Mouse (Mus musculus): ENCODE data around the gene Ttc8.
A peak's percentile ranks its signal among the peaks of the same experiment; 100 is the strongest.

The Ttc8 gene

DNA sequence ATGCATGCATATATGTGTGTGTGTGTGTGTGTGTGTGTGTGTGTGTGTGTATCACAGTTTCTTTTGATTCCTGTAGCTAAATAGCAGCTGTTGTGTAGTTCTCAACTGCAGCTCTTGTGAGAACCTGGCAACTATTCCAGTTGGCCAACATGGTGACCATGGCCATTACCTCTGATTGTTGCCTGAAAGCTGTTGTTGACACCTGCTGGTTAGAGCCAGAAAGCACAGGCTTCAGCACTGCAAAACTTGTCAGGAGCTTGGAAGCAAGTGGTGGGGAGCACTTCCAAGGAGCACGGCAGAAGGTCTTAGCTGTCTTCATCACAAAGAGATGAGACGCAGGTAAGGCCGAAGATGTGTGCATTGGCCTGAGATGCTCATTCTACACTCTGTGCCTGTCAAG is 51.9 kb downstream of the Ttc8 start:
- no peak for ATAC-seq (ENCODE audit: insufficient number of reproducible peaks, low FRiP score, low TSS enrichment)

DNA sequence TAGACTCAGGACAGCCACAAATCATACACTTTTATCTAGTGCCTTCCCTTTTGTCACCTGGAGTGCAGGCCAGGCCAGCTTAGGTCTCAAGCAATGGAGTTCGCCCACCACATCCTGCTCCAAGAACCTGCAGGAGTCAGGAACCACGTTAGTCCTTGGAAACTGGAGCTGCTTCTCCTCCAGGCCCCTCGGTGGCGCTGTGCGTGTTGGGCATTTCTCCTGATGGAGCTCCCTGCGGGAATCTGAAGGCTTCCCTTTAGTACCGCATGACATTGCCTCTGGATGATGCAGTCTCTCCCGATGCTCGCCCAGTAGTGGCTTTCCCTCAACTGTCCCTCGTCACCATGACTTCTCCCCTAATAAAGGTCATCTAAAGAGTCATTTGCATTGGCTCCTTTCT is 53.1 kb downstream of the Ttc8 start:
- ATAC-seq (ENCODE audit: insufficient number of reproducible peaks, low FRiP score, low TSS enrichment), result no peak

DNA sequence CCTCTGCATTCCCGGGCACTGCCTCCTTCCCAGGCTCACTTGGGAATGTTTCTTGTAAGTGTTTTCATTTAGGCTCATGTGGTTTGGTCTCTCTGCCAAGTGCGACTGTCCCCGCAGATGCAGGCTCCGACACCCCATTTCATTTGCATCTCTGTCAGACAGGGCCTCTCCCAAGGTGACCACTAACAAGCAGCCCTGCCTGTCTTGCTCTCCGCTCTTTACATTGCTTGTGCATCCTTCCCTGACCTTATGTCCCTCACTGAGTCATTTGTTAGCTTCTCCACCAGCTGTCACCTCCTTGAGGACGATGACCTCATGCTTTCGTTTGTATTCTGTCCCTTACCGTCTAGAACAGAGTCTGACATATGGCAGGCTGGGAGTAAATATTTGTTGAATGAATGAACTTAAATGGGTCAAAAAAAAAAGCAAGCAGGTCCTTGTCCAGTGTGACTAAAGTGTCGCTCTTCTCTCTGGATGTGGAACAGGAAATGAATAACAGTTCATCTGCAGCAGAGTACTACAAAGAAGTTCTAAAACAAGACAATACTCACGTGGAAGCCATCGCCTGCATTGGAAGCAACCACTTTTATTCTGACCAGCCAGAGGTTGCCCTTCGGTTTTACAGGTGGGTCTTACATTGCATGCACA is 53.9 kb downstream of the Ttc8 start:
- ATAC-seq (ENCODE audit: insufficient number of reproducible peaks, low FRiP score, low TSS enrichment), result peak; percentile 56; the same call in 1 of the 2 replicates

DNA sequence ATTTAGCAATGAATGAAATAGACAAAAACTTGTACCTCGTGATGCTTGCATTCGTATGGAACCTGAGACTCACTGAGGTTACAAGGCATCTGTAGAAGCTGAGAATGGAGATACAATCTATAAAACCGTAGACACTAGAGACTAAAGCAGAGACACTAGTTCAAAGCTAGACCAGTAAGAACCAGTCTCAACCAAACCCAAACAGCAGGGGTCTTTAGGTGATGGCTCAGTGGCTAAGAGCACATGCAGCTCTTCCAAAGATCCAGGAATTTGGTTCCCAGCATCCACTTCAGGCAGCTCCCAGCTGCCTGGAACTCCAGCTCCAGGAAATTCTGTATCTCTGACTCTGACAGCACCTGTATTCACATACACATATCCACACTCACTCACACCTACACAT is 60.7 kb downstream of the Ttc8 start:
- no peak for ATAC-seq (ENCODE audit: insufficient number of reproducible peaks, low FRiP score, low TSS enrichment)

DNA sequence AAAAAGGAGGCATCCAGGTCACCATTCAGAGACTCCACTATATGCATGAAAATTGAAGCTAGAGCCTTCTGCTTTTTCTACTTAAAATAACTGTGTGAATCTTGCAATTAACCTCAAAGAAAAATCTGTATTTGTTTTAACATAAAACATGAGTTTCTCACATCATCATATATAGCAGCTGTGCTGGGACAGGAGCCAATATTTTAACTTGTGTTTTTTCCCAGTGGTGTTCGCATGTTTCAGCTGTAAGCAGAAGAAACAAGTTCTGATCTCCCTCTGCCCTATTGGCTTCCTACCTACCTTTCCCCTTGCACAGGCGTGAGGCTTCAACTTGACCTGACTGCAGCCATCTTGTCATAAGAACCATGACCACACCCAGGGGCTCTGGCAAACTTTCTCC is 64.4 kb downstream of the Ttc8 start:
- no peak for ATAC-seq (ENCODE audit: insufficient number of reproducible peaks, low FRiP score, low TSS enrichment)

DNA sequence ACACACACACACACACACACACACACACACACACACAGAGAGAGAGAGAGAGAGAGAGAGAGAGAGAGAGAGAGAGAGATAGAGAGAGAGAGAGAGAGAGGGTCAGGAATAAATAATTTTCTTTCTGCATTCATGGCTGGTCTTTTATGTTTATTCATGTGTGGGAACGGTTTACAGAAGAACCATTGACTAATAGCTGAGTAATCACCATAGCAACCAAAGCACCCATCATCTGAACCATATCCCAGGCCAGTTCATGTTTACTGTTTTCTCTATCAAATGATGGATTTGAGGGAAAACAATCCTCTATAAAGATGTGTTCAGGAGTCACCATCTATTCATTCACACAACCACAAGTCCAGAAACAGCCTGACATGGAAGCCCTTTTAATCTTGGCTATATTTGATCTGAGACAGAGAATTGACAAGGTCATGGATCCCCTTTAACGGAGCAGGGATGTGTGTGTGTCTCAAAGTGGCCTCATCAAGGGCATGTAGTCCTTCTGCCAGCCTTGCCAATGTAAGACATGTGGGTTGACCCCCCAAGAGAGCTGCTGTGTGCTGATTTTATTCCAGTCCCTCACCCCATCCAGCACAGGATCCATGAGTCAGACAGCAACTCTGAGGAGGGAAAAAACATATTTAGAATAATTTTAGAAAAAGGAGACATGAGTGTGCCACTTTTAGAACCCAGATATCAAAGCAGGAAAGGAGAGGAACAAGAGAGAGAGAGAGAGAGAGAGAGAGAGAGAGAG is 70.9 kb downstream of the Ttc8 start:
- no peak for ATAC-seq (ENCODE audit: insufficient number of reproducible peaks, low FRiP score, low TSS enrichment)

DNA sequence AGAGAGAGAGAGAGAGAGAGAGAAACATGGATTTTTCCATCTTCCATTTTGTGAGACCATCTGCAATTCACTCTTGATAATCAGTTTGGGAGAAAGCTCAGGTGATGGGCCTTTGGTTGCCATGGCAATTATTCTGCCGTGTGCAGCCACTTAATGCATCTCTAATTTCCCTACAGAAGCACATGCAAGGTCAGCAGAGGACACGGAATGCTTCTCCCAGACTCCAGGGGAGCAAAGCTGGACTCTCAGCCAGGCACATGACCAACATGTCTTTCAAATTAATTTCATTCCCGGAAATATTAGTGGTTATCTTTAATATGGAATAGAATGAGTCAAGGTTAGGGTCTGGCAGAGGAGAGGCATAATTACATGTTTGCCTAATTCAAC is 71.4 kb downstream of the Ttc8 start:
- no peak for ATAC-seq (ENCODE audit: insufficient number of reproducible peaks, low FRiP score, low TSS enrichment)

DNA sequence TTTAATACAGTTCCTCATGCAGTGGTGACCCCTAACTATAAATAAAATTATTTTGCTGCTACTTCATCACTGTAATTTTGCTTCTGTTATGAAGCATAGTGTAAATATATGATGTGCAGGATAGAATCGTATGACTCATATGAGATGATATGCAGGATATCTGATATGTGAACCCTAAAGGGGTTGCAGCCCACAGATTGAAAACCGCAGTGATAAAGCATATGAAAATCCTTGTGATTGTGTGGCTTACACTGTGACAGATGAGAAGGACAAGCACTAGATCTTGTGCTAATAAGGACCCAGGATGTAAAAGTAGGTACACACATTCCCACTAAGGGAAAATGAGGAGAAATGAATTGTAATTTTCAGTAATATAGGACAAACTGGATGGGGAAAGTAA is 73.4 kb downstream of the Ttc8 start:
- no peak for ATAC-seq (ENCODE audit: insufficient number of reproducible peaks, low FRiP score, low TSS enrichment)

DNA sequence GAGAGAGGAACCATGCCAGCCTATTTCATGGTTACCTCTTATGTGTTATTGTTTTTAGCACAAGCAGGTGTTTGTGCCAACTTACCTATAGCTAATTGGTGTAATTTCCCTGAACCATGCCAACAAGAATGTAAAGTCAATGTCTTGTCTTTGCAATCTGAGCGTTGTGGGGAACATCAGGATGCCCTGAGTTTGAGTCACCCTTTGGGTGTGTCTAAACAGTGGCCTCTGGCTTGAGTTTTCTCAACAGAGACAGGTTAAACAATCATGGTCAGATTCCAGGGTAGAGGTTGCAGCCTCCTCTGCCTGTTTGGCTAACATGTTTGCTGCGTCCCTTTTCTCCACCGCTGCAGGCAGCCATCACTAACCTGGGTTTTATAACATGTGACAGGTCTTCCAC is 74.0 kb downstream of the Ttc8 start:
- ATAC-seq (ENCODE audit: insufficient number of reproducible peaks, low FRiP score, low TSS enrichment), result no peak

DNA sequence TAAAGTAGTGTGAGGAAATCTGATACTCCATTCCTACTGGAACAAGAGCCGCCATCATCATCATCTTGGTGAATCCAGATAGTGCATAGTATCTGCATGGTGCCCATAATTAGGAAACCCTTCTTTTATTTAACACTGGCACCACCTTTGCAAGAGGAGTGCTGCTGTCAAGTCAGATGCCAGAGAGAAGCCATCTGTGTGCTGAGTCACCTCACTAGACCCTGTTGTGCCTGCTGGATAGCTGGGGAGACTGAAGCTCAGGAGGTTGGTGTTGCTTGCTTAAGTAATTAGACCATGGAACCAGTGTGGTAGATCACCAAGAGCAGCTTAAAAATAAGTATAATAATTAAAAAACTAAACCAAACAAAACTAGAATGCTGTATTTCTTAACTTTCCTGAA is 75.5 kb downstream of the Ttc8 start:
- peak; percentile 89 for ATAC-seq (ENCODE audit: insufficient number of reproducible peaks, low FRiP score, low TSS enrichment)

DNA sequence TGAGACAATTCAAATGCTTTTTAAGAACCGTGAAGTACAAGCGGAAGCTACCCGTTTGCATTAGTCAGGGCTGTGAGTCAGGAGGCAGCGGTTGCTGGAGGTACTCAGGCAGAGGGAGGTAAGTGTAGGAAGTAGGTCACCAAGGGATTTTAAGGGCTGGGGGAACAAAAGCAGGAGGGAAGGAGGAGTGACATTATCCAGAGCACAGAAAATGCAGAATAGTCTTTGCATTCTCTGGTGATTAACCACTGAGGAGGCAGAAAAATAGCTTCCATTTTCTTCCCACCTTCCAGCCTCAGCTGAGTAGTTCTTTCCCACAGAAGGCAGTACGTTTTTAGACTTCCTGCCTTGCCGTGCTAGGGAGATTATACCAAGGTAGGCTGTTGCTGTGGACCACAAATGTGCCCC is 76.2 kb downstream of the Ttc8 start:
- no peak for ATAC-seq (ENCODE audit: insufficient number of reproducible peaks, low FRiP score, low TSS enrichment)

DNA sequence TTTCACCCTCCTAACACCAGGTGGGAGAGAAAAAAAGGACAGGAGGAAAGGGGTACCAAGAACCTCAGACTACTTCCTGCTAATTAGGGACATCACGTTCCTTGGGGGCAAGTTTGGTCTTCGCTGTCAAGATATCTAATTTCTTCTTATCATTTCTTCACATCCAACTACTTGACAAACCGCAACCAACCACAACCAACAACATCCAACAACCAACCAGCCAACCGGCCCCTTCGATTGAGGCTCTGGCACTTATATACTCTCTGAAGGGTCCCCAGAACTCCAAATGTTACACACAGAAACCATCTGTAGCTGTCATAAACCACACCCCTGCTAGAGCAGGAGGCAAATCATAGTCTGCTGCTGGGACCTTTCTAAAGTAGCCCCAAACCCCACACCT is 76.7 kb downstream of the Ttc8 start:
- ATAC-seq (ENCODE audit: insufficient number of reproducible peaks, low FRiP score, low TSS enrichment), result no peak

DNA sequence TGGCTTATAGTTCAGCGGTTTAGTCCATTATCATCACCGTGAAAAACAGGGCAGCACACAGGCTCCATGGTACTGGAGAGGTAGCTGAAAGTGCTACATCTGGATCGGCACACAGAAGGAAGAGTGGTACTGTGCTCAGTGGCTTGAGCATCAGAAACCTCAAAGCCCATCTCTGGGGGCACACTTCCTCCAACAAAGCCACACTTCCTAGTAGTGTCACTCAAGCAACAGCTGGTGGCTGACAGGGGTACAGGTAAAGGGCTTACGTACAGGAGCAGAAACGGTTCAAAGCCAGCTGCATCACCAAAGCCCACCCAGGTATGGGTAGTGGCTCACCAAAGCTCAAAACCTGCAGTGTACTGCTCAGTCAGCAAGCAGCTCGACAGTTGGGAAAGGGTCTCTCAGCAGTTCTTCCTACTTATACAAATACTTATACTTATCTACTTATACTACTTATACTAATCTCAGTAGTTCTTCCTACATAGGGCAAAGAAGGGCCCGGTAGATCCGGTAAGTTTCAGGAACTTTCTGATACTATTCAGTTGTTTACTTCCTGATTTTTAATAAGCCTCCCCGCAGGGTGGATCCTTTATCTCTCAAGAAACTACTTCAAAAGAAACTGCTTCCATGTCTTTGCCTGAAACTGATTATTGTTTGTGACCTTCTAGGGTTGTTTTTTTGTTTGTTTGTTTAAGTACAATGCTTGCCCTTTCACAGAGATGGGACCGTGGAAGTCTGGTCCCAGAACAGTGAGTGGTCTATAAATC is 78.5 kb downstream of the Ttc8 start:
- ATAC-seq (ENCODE audit: insufficient number of reproducible peaks, low FRiP score, low TSS enrichment), result no peak

DNA sequence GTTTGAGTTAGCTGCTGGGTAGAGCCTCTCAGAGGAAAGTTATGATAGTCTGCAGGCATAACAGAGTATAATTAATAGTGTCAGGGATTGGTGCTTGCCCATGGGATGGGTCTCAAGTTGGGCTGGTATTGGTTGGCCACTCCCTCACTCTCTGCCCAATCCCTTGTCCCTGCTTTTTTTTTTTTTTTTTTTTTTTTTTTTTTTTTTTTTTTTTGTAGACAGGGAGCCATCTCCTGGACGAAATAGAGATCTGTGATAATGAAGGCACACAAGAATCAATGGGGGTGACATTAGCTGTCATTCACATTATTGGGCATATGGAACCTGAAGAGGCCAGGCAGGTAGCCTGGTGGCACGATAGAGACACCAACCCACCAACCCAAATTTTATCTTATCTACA is 79.9 kb downstream of the Ttc8 start:
- ATAC-seq (ENCODE audit: insufficient number of reproducible peaks, low FRiP score, low TSS enrichment), result no peak

DNA sequence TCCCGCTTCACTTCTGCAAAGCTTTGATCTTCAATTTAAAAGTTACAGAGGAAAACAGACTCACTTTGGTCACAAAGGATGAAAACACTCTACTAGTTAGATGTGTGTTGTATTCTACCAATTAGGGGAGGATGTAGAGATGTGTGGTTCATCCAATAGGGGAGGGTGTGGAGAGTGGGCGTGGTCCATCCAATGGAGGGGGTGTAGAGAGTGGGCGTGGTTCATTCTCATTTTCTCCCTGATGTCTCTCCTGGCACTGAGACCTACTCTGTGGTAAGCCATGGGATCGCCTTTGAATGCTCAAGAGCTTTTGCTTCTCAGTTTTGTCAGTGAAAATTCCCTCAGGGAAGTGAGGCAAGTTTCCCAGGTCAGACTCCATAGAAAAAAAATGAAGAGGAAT is 82.7 kb downstream of the Ttc8 start:
- ATAC-seq (ENCODE audit: insufficient number of reproducible peaks, low FRiP score, low TSS enrichment), result no peak

DNA sequence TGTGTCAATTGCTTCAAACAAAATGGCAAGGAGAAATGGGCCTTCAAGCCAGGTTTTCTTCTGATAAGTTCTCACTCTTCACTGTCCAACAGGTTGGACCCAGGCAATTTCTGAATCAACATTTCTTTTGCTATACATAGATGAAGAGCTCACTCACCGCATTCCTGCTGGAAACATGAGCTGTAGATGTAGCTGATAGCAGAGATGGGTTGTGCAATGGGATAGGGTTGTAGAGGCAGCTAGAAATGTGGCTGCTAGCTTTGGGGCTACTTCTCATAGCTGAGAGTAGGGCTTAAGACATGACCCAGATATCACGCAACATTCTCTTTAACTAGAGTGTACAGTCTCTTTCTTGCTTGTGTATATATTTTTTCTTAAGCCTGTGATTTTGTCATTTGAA is 84.4 kb downstream of the Ttc8 start:
- ATAC-seq (ENCODE audit: insufficient number of reproducible peaks, low FRiP score, low TSS enrichment), result no peak

DNA sequence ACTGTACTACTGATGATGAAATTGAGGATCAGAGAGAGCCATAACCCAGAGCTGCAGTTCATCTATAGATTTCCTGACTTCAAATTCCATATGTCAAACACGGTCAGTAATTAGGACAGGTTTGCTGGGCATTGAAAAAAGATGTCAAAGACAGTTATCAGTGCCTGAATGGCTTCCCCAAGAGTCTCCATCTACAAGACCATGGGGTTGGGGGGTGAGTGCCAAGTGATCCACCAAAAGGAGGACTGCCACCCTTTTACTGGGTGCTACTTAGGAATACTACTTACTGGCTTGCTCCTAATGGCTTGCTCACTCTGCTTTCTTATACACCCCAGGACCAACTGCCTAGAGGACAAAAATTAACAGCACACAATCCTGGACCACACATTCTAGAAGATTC is 88.4 kb downstream of the Ttc8 start:
- no peak for ATAC-seq (ENCODE audit: insufficient number of reproducible peaks, low FRiP score, low TSS enrichment)

DNA sequence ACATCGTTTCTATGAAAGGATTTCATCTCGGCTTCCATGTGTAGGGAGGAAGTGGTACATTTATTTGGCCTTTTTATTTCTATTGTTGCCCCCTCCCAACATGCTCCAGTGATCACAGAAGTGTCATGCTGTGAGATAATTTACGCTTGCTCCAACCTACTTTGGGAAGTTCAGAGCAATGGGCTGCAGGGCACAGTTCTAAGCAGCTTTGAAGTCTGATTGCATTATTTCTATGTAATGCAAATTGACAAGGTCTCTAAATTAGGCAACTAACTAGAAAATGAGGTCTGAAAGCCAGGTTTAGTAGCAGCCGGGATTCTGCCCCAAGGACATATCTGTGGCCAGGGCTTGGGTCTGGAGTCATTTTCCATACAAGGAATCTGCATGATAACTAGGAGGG is 89.1 kb downstream of the Ttc8 start:
- ATAC-seq (ENCODE audit: insufficient number of reproducible peaks, low FRiP score, low TSS enrichment), result no peak

DNA sequence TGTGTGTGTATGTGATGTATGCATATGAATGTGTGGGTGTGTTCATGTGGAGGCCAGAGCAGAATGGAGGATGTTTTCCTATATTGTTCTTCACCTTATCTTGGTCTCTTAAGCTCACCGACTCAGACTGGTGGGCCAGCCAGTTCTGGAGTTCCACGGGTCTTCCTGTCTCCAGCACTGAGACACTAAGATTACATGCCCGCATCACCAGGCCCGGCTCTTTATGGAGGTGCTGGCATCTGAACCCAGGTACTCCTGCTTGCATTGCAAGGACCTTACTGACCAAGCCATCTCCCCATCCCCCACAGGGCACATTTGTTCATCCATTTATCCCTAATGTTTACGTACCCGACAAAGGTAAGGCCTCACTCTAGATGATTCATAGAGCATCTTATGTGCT is 89.7 kb downstream of the Ttc8 start:
- ATAC-seq (ENCODE audit: insufficient number of reproducible peaks, low FRiP score, low TSS enrichment), result no peak

DNA sequence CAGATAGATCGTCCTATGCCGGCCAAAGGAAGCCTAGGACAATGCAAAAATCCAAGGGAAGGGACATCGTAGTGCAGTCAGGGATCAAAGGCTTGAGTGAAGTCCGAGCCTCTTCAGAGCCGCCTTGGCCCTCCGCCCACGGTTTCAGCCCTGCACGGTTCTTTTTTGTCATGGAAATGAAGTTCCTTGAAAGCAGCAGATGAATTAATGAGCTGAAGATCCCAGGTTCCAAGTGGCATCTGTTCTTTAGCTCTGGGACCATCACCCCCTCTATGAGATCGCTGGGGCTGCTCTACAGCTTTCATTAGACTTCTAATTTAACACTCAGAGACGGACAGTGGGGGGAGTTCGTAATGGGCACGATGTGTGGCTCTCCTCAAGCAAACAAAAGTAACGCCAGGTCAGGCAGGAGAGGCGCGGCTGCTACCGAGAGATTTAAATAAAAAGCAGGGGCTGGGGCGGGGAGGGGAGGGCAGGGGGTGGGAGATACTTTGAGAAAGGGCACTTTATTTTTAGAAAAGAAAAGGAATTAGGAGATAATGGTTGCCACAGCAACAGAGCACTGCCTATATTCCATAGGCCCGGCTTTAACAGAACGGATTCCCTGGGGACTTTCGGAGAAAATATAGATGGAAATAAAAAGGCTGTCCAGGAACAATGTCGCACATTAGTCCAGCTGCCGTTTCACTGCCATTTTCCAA is 90.9 kb downstream of the Ttc8 start:
- no peak for ATAC-seq (ENCODE audit: insufficient number of reproducible peaks, low FRiP score, low TSS enrichment)

DNA sequence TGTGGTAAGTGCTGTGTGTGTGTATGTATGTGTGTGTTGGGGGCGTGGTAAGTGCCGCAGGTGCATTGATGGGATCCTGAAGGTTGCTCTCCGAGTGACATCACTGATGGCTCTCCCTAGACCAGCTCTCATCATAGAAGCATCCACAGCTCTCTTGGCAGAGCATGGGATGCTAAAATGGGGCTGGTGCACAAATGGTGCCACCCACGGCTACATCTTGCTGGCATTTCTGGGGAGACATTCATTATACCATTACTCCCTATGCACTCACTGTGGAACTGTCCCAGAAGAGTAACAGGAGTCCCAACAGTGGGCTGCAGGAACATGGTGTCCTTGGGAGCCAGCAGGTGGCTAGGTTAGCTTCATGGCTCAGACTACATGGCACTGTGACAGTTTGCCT is 95.5 kb downstream of the Ttc8 start:
- no peak for ATAC-seq (ENCODE audit: insufficient number of reproducible peaks, low FRiP score, low TSS enrichment)
